8 mouse cellular contexts compared by ENCODE assay signal in the genomic region with DNA sequence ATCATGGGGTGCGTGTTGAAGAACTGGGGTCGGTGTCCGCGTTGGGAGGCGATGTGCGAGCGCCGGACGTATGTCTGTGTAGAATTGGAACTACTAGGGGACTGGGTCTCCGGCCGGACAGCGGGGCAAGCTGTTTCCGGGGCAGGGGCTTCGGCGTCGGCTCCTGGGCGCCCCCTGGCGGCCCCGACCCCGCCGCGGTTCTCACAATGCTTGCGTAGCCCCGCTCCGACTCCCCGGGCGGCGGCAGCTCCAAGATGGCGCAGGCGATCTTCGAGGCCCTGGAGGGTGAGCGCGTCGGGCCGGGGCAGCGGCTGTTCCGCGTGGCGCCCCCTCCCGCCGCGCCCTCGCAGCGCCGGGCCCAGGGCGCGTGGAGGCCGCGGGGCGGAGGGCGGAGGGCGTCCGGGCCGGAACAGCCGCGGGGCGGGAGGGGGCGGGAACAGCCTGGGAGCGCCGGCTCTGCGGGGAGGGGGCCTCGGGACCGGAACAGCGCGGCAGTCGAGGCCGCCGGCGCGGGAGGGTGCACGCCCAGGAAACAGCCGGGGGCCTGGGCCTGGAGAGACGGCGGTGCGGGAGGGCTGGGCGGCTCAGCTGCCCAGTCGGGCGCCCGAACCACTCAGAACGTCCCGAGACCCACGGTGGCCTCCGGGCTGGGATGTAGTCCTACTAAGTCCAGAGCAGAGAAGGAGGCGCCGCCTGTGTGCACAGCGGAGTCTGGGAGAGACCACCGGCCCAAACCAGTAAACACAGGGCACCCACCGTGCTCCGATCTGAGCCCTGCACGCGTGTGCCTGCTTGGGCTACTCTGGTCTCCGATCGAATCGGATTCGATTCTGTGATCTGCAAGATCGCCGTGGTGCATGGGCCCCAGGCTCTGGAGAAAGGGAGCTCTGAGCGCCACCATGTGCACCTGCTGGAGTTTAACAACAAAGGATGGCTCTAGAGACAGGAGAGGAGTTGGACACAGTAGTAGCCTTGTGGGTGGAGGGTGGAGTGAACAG. TPM values are rescaled to one million over a fixed set of nuclear protein-coding genes. Genes with fewer than 3 reads are reported as not detected.
DNase-seq lines count a peak whose midpoint lies in the region; ATAC-seq and TF ChIP-seq lines count a peak whose summit lies in the region.

Gene Zfp341, plus strand, starts transcription at position 180 of the 998 bp plus-strand sequence.
Gene 4930519P11Rik, minus strand, starts transcription at position 320 of the 998 bp plus-strand sequence.

- peak within 1 kb of the TSS; percentile 65 for H3K4me3 ChIP-seq in embryonic facial prominence, embryonic 14.5 days (ENCODE audit: low read depth, low read length)
- peak within 1 kb of the TSS; percentile 61 for H3K4me3 ChIP-seq in limb, embryonic 14.5 days (replicated peaks; ENCODE audit: low read length)
- H3K4me3 ChIP-seq in midbrain, embryonic 16.5 days (ENCODE audit: low read depth, low read length): peak within 1 kb of the TSS; percentile 61
- H3K4me3 ChIP-seq in spleen, adult 2 months (ENCODE audit: extremely low read depth, insufficient read depth, insufficient read length): peak within 1 kb of the TSS; percentile 61

- peak; percentile 73 for TF ChIP-seq CTCF in spleen, adult 2 months (IDR thresholded peaks at IDR 0.05; ENCODE audit: extremely low read depth, insufficient read depth, insufficient read length, insufficient replicate concordance)

- H3K9ac ChIP-seq in embryonic facial prominence, embryonic 14.5 days (ENCODE audit: low read depth, low read length): peak within 1 kb of the TSS; percentile 87
- peak within 1 kb of the TSS; percentile 86 for H3K9ac ChIP-seq in limb, embryonic 14.5 days (ENCODE audit: low read depth, low read length, severe bottlenecking)
- H3K9ac ChIP-seq in midbrain, embryonic 16.5 days (ENCODE audit: low read depth, low read length): peak within 1 kb of the TSS; percentile 91

- H3K27me3 ChIP-seq in embryonic facial prominence, embryonic 14.5 days (replicated peaks; ENCODE audit: control insufficient read depth, insufficient read depth, low read length): no peaks in the 10 kb centered on the region
- H3K27me3 ChIP-seq in limb, embryonic 14.5 days (ENCODE audit: control insufficient read depth, insufficient read depth, low read length): no peaks in the 10 kb centered on the region
- no peaks in the 10 kb centered on the region for H3K27me3 ChIP-seq in midbrain, embryonic 16.5 days (ENCODE audit: control insufficient read depth, insufficient read depth, low read depth, low read length)
- no peaks in the 10 kb centered on the region for H3K27me3 ChIP-seq in spleen, adult 2 months (ENCODE audit: control insufficient read depth, insufficient read depth, low read length)

- DNase-seq in A20 (ENCODE audit: low read depth, low spot score): peak; percentile 94
- DNase-seq in adrenal gland, postnatal 4 days (ENCODE audit: low spot score in 2 of 2): peak; percentile 79 to 83
- peak; percentile 95 for DNase-seq in embryonic facial prominence, embryonic 14.5 days (ENCODE audit: low spot score)
- peak; percentile 85 for DNase-seq in heart, adult 8-10 months (ENCODE audit: low spot score)
- peak; percentile 88 to 89 for DNase-seq in kidney, adult 8-10 months
- DNase-seq in limb, embryonic 14.5 days (ENCODE audit: low spot score): peak; percentile 89
- peak; percentile 74 to 85 for DNase-seq in spleen, adult 2 months (ENCODE audit: low read depth in 1 of 2, low spot score in 2 of 2)

- ATAC-seq in embryonic facial prominence, embryonic 14.5 days (ENCODE audit: low read depth): peak; percentile 97
- ATAC-seq in limb, embryonic 14.5 days (ENCODE audit: low FRiP score, low read depth): peak; percentile 93
- peak; percentile 94 for ATAC-seq in midbrain, embryonic 16.5 days

- peak; percentile 61; the same call in 1 of the 2 replicates for TF ChIP-seq POLR2A in limb, embryonic 14.5 days (IDR thresholded peaks at IDR 0.05; ENCODE audit: borderline replicate concordance, extremely low read depth, insufficient read depth, insufficient read length)
- TF ChIP-seq POLR2A in spleen, adult 2 months (IDR thresholded peaks at IDR 0.05; ENCODE audit: low read depth, low read length): peak; percentile 87

- H3K4me1 ChIP-seq in embryonic facial prominence, embryonic 14.5 days (ENCODE audit: control insufficient read depth, insufficient read depth, low read length): no peaks in the 10 kb centered on the region
- H3K4me1 ChIP-seq in limb, embryonic 14.5 days (ENCODE audit: control insufficient read depth, insufficient read depth, low read length): peaks cover 6% of the 10 kb centered on the region
- H3K4me1 ChIP-seq in midbrain, embryonic 16.5 days (ENCODE audit: control insufficient read depth, insufficient read depth, low read length): peaks cover 14% of the 10 kb centered on the region
- H3K4me1 ChIP-seq in spleen, adult 2 months (ENCODE audit: control insufficient read depth, insufficient read depth, insufficient read length): peaks cover 5% of the 10 kb centered on the region

- H3K36me3 ChIP-seq in embryonic facial prominence, embryonic 14.5 days (ENCODE audit: control insufficient read depth, insufficient read depth, low read length): no peaks in the 10 kb centered on the region
- no peaks in the 10 kb centered on the region for H3K36me3 ChIP-seq in limb, embryonic 14.5 days (ENCODE audit: control insufficient read depth, insufficient read depth, low read length)
- no peaks in the 10 kb centered on the region for H3K36me3 ChIP-seq in midbrain, embryonic 16.5 days (ENCODE audit: control insufficient read depth, insufficient read depth, low read length)
- H3K36me3 ChIP-seq in spleen, adult 2 months (ENCODE audit: control insufficient read depth, insufficient read depth, low read length): no peaks in the 10 kb centered on the region

- WGBS in embryonic facial prominence, embryonic 14.5 days: under 1% methylated on average over 32 of the region's 98 CpGs
- WGBS in limb, embryonic 14.5 days: under 1% methylated on average over 42 of the region's 98 CpGs
- WGBS in midbrain, embryonic 16.5 days: under 1% methylated on average over 77 of the region's 98 CpGs
- WGBS in spleen, adult 2 months: under 1% methylated on average over 95 of the region's 98 CpGs

- no peaks in the 10 kb centered on the region for H3K9me3 ChIP-seq in embryonic facial prominence, embryonic 14.5 days (ENCODE audit: control insufficient read depth, low read length)
- H3K9me3 ChIP-seq in limb, embryonic 14.5 days (ENCODE audit: control insufficient read depth, low read length): no peaks in the 10 kb centered on the region
- no peaks in the 10 kb centered on the region for H3K9me3 ChIP-seq in midbrain, embryonic 16.5 days (replicated peaks; ENCODE audit: control insufficient read depth, low read length, poor library complexity, severe bottlenecking)

- peak within 1 kb of the TSS; percentile 97 for H3K27ac ChIP-seq in embryonic facial prominence, embryonic 14.5 days (replicated peaks; ENCODE audit: low read depth, low read length)
- H3K27ac ChIP-seq in limb, embryonic 14.5 days (replicated peaks; ENCODE audit: low read depth, low read length): peak within 1 kb of the TSS; percentile 95
- H3K27ac ChIP-seq in midbrain, embryonic 16.5 days (ENCODE audit: low read length): peak within 1 kb of the TSS; percentile 98
- H3K27ac ChIP-seq in spleen, adult 2 months (ENCODE audit: insufficient read depth, low read length): peak within 1 kb of the TSS; percentile 96

- H3K4me2 ChIP-seq in embryonic facial prominence, embryonic 14.5 days (ENCODE audit: low read depth, low read length): peak within 1 kb of the TSS; percentile 65
- peak within 1 kb of the TSS; percentile 77 for H3K4me2 ChIP-seq in limb, embryonic 14.5 days (replicated peaks; ENCODE audit: low read depth, low read length, severe bottlenecking)
- H3K4me2 ChIP-seq in midbrain, embryonic 16.5 days (ENCODE audit: low read length): peak within 1 kb of the TSS; percentile 77

RNA-seq across cellular contexts. Expression of gene Zfp341, which starts in this region (rescaled TPM):
- 1 to 10 TPM; 3.3 to 3.6 TPM for total RNA-seq in adrenal gland, postnatal 4 days (2021)
- polyA plus RNA-seq in embryonic facial prominence, embryonic 14.5 days (2014; fragmentation: Nextera tagmentation; extraction: Ambion mirVana): 1.2 TPM in 2 replicates
- total RNA-seq in heart, adult 8-10 months (2022): 1 to 10 TPM; 2.4 to 4.3 (median 2.7) TPM
- polyA plus RNA-seq in limb, embryonic 14.5 days (2012; rRNA removed): 7.1 and 8.9 TPM in 2 replicates
- 0.98 and 1.1 TPM in 2 replicates for polyA plus RNA-seq in limb, embryonic 14.5 days (2014; fragmentation: Nextera tagmentation; extraction: Ambion mirVana)
- polyA plus RNA-seq in midbrain, embryonic 16.5 days (2015; fragmentation: Nextera tagmentation; extraction: Ambion mirVana): 2.3 TPM in 2 replicates
- 6.1 and 7.1 TPM in 2 replicates for polyA plus RNA-seq in spleen, adult 2 months (2012; rRNA removed)

RNA-seq across cellular contexts. Expression of gene 4930519P11Rik, which starts in this region (rescaled TPM):
- total RNA-seq in adrenal gland, postnatal 4 days (2021): 1 to 10 TPM in 1 of 2 experiments, under 1 TPM in 1; 0.71 to 1.3 TPM
- 0.77 TPM in 1 of 2 replicates, not detected in the other for polyA plus RNA-seq in embryonic facial prominence, embryonic 14.5 days (2014; fragmentation: Nextera tagmentation; extraction: Ambion mirVana)
- not detected for total RNA-seq in heart, adult 8-10 months (2022)
- 0.16 and 0.58 TPM in 2 replicates for polyA plus RNA-seq in limb, embryonic 14.5 days (2012; rRNA removed)
- polyA plus RNA-seq in limb, embryonic 14.5 days (2014; fragmentation: Nextera tagmentation; extraction: Ambion mirVana): 0.46 TPM in 1 of 2 replicates, not detected in the other
- polyA plus RNA-seq in midbrain, embryonic 16.5 days (2015; fragmentation: Nextera tagmentation; extraction: Ambion mirVana): 0.41 and 0.63 TPM in 2 replicates
- polyA plus RNA-seq in spleen, adult 2 months (2012; rRNA removed): 0.80 and 1.4 TPM in 2 replicates

Comparison
In these comparisons a context has a peak if more than half of its experiments do, and no peak if none do; other contexts are left out.
1. Peak in every context shown above with its lines: DNase-seq, ATAC-seq, H3K4me3 ChIP-seq and H3K27ac ChIP-seq.